Mouse (Mus musculus) forebrain, embryonic 15.5 days (tissue): ENCODE measurements at regions not wholly inside any gene's neighbourhood (a gene's known extent, or its start where the extent isn't known, plus 50 kb on each side); places are given as distances from the start of the nearest gene placed in this dataset.

Experiments
- ATAC-seq: fragments of 200-750 bp; cut with Nextera tagmentation; replicated peaks from 2 replicates; pipeline ENCODE4 v1.8.0; 2017; ENCODE audit warnings: mild to moderate bottlenecking, moderate TSS enrichment, moderate library complexity
- H3K27ac ChIP-seq: fragments of 300-500 bp; sonication (generic); replicated peaks from 2 replicates; pipeline ENCODE4 v1.5.1; 2015; ENCODE audit warnings: mild to moderate bottlenecking, inconsistent platforms
- H3K27me3 ChIP-seq: fragments of 300-500 bp; sonication (generic); 2 replicates; pipeline ENCODE4 v1.6.1; 2015; ENCODE audit warnings: inconsistent platforms
- H3K36me3 ChIP-seq: fragments of 300-500 bp; sonication (generic); 2 replicates; pipeline ENCODE4 v1.6.1; 2015; ENCODE audit warnings: mild to moderate bottlenecking, inconsistent platforms
- H3K4me1 ChIP-seq: fragments of 300-500 bp; sonication (generic); 2 replicates; pipeline ENCODE4 v1.6.1; 2015; ENCODE audit warnings: inconsistent platforms
- H3K4me2 ChIP-seq: fragments of 300-500 bp; sonication (generic); replicated peaks from 2 replicates; pipeline ENCODE4 v1.6.1; 2015; ENCODE audit warnings: mild to moderate bottlenecking, inconsistent platforms
- H3K4me3 ChIP-seq: fragments of 300-500 bp; sonication (generic); 2 replicates; pipeline ENCODE4 v1.5.1; 2015; ENCODE audit warnings: mild to moderate bottlenecking, inconsistent platforms
- H3K9ac ChIP-seq: fragments of 300-500 bp; sonication (generic); replicated peaks from 2 replicates; pipeline ENCODE4 v1.6.1; 2015; ENCODE audit warnings: mild to moderate bottlenecking, inconsistent platforms
- H3K9me3 ChIP-seq: fragments of 300-500 bp; sonication (generic); 2 replicates; pipeline ENCODE4 v1.6.1; 2016; ENCODE audit warnings: inconsistent platforms
- WGBS: fragments of 180-500 bp; shearing (Covaris S2); methylation state at CpG from one replicate; pipeline ENCODE4 v1.1.7; 2015; ENCODE audit warnings: mixed read lengths; 5-methylcytosine and 5-hydroxymethylcytosine counted together

GRCm38 (mm10) chr9:71058655-71059054 lies 106.6 kb upstream of the Lipc start:
- no peak for ATAC-seq
- 54% methylated on average over 3 of the region's 3 CpGs for WGBS
- Histone ChIP-seq H3K36me3 (no peaks in the 10 kb centered on the region), H3K4me2 (no peak overlapping the region), H3K9me3 (no peaks in the 10 kb centered on the region), H3K4me1 (no peaks in the 10 kb centered on the region), H3K27me3 (no peaks in the 10 kb centered on the region), H3K4me3 (no peak overlapping the region), H3K27ac (no peak overlapping the region), H3K9ac (no peak overlapping the region)

DNA sequence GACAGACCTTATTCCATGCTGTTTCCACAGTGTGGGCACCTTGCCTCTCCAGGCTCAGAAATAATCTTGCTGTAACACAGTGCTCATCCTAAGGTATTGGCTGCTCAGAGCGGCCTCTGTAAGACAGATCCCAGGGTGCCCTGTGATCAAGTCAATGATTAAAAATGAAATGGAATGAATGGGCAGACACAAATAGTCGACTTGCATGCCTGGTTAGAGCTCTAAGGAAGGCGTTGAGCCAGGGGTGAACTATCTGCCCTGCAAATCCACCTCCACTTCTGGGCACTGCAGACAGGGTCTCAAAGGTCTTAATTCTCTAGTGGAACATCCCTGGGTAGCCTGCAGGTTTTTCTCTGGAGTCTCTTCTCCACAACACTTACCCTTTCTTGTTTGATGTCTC lies 104.8 kb upstream of the Lipc start:
- H3K36me3 ChIP-seq: no peaks in the 10 kb centered on the region
- no peak overlapping the region for H3K9ac ChIP-seq
- no peak overlapping the region for H3K27ac ChIP-seq
- H3K27me3 ChIP-seq: no peaks in the 10 kb centered on the region
- H3K9me3 ChIP-seq: no peaks in the 10 kb centered on the region
- 74% methylated on average over 3 of the region's 3 CpGs for WGBS
- no peak overlapping the region for H3K4me2 ChIP-seq
- no peaks in the 10 kb centered on the region for H3K4me1 ChIP-seq
- no peak overlapping the region for H3K4me3 ChIP-seq
- ATAC-seq: no peak

DNA sequence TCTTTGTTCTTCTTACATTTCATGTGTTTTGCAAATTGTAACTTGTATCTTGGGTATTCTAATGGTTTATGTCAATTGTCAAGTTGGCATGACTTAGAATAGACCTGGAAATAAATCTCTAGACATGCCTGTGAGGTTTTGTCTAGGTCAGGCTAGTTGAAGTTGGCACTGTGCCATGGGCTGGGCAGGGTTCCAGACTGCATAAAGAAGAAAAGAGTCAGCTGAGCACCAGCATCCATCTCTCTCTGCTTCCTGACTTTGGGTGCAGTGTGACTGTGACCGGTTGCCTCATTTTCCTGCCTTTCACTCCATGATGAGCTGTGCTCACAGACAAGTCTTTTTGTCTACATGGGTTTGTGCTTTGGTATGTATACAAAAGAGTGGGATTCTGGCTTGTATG lies 91.9 kb upstream of the Lipc start:
- Histone ChIP-seq H3K27me3 (no peaks in the 10 kb centered on the region), H3K9me3 (no peaks in the 10 kb centered on the region), H3K4me1 (no peaks in the 10 kb centered on the region), H3K36me3 (no peaks in the 10 kb centered on the region), H3K27ac (no peak overlapping the region), H3K4me2 (no peak overlapping the region), H3K9ac (no peak overlapping the region), H3K4me3 (no peak overlapping the region)
- no peak for ATAC-seq
- WGBS: 18% methylated on average over 1 of the region's 1 CpGs

GRCm38 (mm10) chr9:71035286-71035685 lies 83.3 kb upstream of the Lipc start:
- H3K27me3 ChIP-seq: no peaks in the 10 kb centered on the region
- WGBS: 56% methylated on average over 6 of the region's 6 CpGs
- H3K27ac ChIP-seq: no peak overlapping the region
- no peaks in the 10 kb centered on the region for H3K36me3 ChIP-seq
- no peaks in the 10 kb centered on the region for H3K9me3 ChIP-seq
- no peaks in the 10 kb centered on the region for H3K4me1 ChIP-seq
- H3K4me2 ChIP-seq: no peak overlapping the region
- no peak for ATAC-seq
- H3K4me3 ChIP-seq: no peak overlapping the region
- no peak overlapping the region for H3K9ac ChIP-seq

GRCm38 (mm10) chr9:71032156-71032555 lies 80.1 kb upstream of the Lipc start:
- H3K9ac ChIP-seq: no peak overlapping the region
- no peaks in the 10 kb centered on the region for H3K36me3 ChIP-seq
- H3K27ac ChIP-seq: no peak overlapping the region
- ATAC-seq: no peak
- H3K27me3 ChIP-seq: no peaks in the 10 kb centered on the region
- H3K9me3 ChIP-seq: no peaks in the 10 kb centered on the region
- no peak overlapping the region for H3K4me2 ChIP-seq
- H3K4me1 ChIP-seq: no peaks in the 10 kb centered on the region
- no peak overlapping the region for H3K4me3 ChIP-seq

DNA sequence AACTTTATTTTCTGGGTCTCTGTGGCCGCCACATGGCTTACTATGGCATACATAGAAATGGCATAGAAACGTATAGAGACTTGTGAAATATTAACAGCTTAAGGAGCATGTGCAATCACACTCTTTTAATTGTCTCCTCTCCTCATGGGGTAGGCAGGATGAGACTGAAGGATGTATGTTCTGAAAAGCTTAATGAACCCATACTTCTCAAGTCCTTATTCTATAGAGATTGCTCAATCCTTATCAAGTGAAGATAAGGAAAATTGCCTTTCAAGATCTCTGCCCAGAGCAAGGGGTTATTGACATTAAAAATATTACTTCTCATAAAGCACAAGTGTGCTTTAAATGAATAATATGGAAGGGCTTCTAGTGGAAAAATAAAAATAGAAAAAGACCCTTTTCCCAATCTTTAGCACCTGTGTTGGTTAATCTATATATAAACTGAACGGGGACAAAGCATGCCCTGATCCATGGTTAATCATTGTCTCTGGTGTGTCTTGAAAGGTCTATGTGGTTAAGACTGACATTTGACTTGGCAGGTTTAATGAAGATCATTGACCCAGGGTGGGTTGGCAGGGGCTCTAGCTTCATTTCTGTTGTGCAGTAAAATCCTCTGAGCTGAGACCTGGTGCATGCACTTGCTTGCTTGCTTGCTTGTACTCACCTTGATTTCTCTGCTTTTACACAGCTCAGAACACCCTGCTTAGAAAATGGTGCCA lies 78.3 kb upstream of the Lipc start:
- 74% methylated on average over 3 of the region's 3 CpGs for WGBS
- Histone ChIP-seq H3K4me3 (no peak overlapping the region), H3K27ac (no peak overlapping the region)

DNA sequence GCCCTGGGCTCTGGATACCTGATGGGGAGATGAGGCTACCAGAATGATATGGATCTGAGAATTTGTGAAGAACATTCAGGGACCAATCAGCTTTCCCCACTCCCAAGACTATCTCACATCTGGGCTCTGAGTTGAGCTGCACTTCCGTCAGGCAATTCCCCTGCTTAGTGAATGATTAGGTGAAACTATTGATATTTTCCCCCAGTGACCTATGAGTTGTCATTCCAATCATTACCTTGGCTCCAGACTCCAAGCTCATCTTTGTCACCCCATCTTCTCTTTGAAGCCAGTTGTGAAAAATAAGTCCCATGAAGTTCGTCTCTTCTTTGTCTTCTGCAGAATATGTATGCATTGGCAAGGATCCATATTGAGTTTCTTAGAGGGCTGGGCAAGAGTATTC lies 76.1 kb upstream of the Lipc start:
- Histone ChIP-seq H3K4me3 (no peak overlapping the region), H3K27me3 (no peaks in the 10 kb centered on the region), H3K9ac (no peak overlapping the region), H3K27ac (no peak overlapping the region), H3K4me2 (no peak overlapping the region), H3K9me3 (no peaks in the 10 kb centered on the region), H3K36me3 (no peaks in the 10 kb centered on the region), H3K4me1 (no peaks in the 10 kb centered on the region)
- ATAC-seq: no peak
- 84% methylated on average over 2 of the region's 2 CpGs for WGBS

More for the DNA sequence above, 78.3 kb upstream of the Lipc start:
- Histone ChIP-seq H3K4me2 (no peak overlapping the region), H3K9ac (no peak overlapping the region), H3K9me3 (no peaks in the 10 kb centered on the region), H3K27me3 (no peaks in the 10 kb centered on the region), H3K36me3 (no peaks in the 10 kb centered on the region), H3K4me1 (no peaks in the 10 kb centered on the region)
- no peak for ATAC-seq

GRCm38 (mm10) chr9:71027626-71028025 lies 75.6 kb upstream of the Lipc start:
- no peaks in the 10 kb centered on the region for H3K36me3 ChIP-seq
- no peak overlapping the region for H3K27ac ChIP-seq
- no peak overlapping the region for H3K4me3 ChIP-seq
- ATAC-seq: no peak
- H3K9ac ChIP-seq: no peak overlapping the region
- no peaks in the 10 kb centered on the region for H3K4me1 ChIP-seq
- no peaks in the 10 kb centered on the region for H3K9me3 ChIP-seq
- WGBS: 80% methylated on average over 2 of the region's 2 CpGs
- H3K27me3 ChIP-seq: no peaks in the 10 kb centered on the region
- H3K4me2 ChIP-seq: no peak overlapping the region

- no peak overlapping the region for H3K4me2 ChIP-seq
- no peaks in the 10 kb centered on the region for H3K9me3 ChIP-seq
- H3K4me1 ChIP-seq: no peaks in the 10 kb centered on the region
- H3K4me3 ChIP-seq: no peak overlapping the region
- H3K9ac ChIP-seq: no peak overlapping the region
- no peak for ATAC-seq
- WGBS: 70% methylated on average over 3 of the region's 3 CpGs
- no peaks in the 10 kb centered on the region for H3K36me3 ChIP-seq
- no peaks in the 10 kb centered on the region for H3K27me3 ChIP-seq
- H3K27ac ChIP-seq: no peak overlapping the region
Measured at GRCm38 (mm10) chr9:71025196-71025595, 73.2 kb upstream of the Lipc start.

DNA sequence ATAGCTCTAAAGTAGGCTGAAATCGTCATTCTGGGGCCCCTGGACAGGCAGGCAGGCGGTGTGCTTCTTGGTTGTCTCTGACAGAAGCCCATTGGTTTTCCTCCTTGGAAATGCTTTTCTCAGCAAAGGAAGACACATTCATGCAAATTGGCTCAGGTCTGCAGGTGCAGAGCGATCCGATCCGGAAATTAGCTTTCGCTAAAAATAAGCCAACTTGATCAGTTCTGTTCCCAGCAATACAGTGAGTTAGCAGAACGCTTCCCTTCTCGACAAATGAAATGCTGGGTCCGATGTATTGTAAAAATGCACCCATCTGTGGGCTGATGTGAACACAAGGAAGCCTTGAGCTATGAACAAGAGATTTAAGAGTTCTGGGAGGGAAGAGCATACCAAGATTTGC lies 66.2 kb upstream of the Lipc start:
- WGBS: 49% methylated on average over 9 of the region's 9 CpGs
- no peak for ATAC-seq

GRCm38 (mm10) chr9:71017396-71018179 lies 65.6 kb upstream of the Lipc start:
- 60% methylated on average over 10 of the region's 10 CpGs for WGBS
- 0 out of 2 replicates have a peak, but pooled peaks cover 3% of the 10 kb centered on the region for H3K4me1 ChIP-seq
- ATAC-seq: no peak
- no peak overlapping the region for H3K4me2 ChIP-seq
- H3K36me3 ChIP-seq: no peaks in the 10 kb centered on the region
- no peak overlapping the region for H3K4me3 ChIP-seq
- H3K27me3 ChIP-seq: no peaks in the 10 kb centered on the region
- no peaks in the 10 kb centered on the region for H3K9me3 ChIP-seq
- H3K27ac ChIP-seq: no peak overlapping the region
- no peak overlapping the region for H3K9ac ChIP-seq

More for the DNA sequence above, 66.2 kb upstream of the Lipc start:
- H3K4me2 ChIP-seq: no peak overlapping the region
- no peaks in the 10 kb centered on the region for H3K36me3 ChIP-seq
- no peak overlapping the region for H3K4me3 ChIP-seq
- no peaks in the 10 kb centered on the region for H3K27me3 ChIP-seq
- no peak overlapping the region for H3K9ac ChIP-seq
- no peak overlapping the region for H3K27ac ChIP-seq
- H3K4me1 ChIP-seq: 0 out of 2 replicates have a peak, but pooled peaks cover 3% of the 10 kb centered on the region
- no peaks in the 10 kb centered on the region for H3K9me3 ChIP-seq

DNA sequence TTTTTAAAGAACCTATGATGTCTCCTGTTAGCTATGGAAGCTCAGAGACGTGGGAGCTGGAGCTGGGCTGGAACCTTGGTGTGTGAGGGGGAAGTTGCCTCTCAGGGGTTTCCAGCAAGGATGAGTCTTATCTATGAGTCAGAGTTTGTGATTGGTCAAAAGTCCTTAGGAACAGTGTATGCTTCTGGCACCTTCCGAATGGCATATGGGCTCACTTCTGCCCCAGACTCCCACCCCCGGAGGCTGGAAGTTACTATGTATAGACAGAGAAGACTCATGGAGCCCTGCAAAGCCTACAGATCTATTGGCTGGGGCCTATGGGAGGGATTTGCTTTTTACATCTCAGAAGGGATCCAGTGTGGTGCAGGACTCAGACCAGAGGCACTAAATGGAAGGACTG lies 63.9 kb upstream of the Lipc start:
- H3K9ac ChIP-seq: no peak overlapping the region
- H3K9me3 ChIP-seq: no peaks in the 10 kb centered on the region
- no peaks in the 10 kb centered on the region for H3K36me3 ChIP-seq
- H3K27ac ChIP-seq: no peak overlapping the region
- no peak overlapping the region for H3K4me2 ChIP-seq
- 0 out of 2 replicates have a peak, but pooled peaks cover 3% of the 10 kb centered on the region for H3K4me1 ChIP-seq
- ATAC-seq: no peak
- H3K27me3 ChIP-seq: no peaks in the 10 kb centered on the region
- WGBS: 87% methylated on average over 3 of the region's 3 CpGs
- H3K4me3 ChIP-seq: no peak overlapping the region
